ENCODE assay signal across 10 mouse cellular contexts in genomic region chr7:16907842-16908241, GRCm38 (mm10). TPM values are rescaled to one million over a fixed set of nuclear protein-coding genes. Genes with fewer than 3 reads are reported as not detected.
DNase-seq lines count a peak whose midpoint lies in the region; ATAC-seq and TF ChIP-seq lines count a peak whose summit lies in the region.
"Had no signal": no experiment of that assay in that cellular context is flagged by ENCODE, and none has a peak within 500 bp of the region (broad histone marks: within the 10 kb centered on the region; RNA-seq: fewer than 3 reads in every experiment).

No protein-coding gene starts in this region.

- H3K79me2 ChIP-seq in heart, adult 2 months (replicated peaks; ENCODE audit: control insufficient read depth, insufficient read depth, low read length): no peaks in the 10 kb centered on the region

- no peak for TF ChIP-seq EP300 in heart, adult 2 months (IDR thresholded peaks at IDR 0.05; ENCODE audit: insufficient read depth, low read depth, low read length)

- 5% methylated on average over 7 of the region's 7 CpGs for WGBS in heart, adult 2 months
- WGBS in lung, embryonic 15.5 days: 21% methylated on average over 7 of the region's 7 CpGs

- peaks cover 9% of the 10 kb centered on the region for H3K4me1 ChIP-seq in heart, adult 2 months (ENCODE audit: control insufficient read depth, insufficient read depth, low read length)
- peaks cover 29% of the 10 kb centered on the region for H3K4me1 ChIP-seq in lung, embryonic 15.5 days

- H3K9me3 ChIP-seq in lung, embryonic 15.5 days: no peaks in the 10 kb centered on the region
- H3K9me3 ChIP-seq: midbrain, embryonic 13.5 days had no signal

- H3K27me3 ChIP-seq in heart, adult 2 months (ENCODE audit: control insufficient read depth, insufficient read depth, low read length): no peaks in the 10 kb centered on the region
- H3K27me3 ChIP-seq in lung, embryonic 15.5 days: no peaks in the 10 kb centered on the region; the same call in 1 of the 2 replicates

- H3K36me3 ChIP-seq in heart, adult 2 months (ENCODE audit: control insufficient read depth, insufficient read depth, low read length): no peaks in the 10 kb centered on the region
- H3K36me3 ChIP-seq in lung, embryonic 15.5 days: no peaks in the 10 kb centered on the region
- H3K36me3 ChIP-seq: midbrain, embryonic 13.5 days had no signal

- peak overlapping the region; percentile 14; the same call in 1 of the 2 replicates for H3K4me3 ChIP-seq in heart, adult 2 months
- peak overlapping the region; percentile 3; the same call in 1 of the 2 replicates for H3K4me3 ChIP-seq in lung, embryonic 15.5 days
- H3K4me3 ChIP-seq: midbrain, embryonic 13.5 days had no signal

- no peak for TF ChIP-seq POLR2A in heart, adult 2 months (IDR thresholded peaks at IDR 0.05; ENCODE audit: insufficient read depth, low read depth, low read length)

- no peak overlapping the region; the same call in 1 of the 2 replicates for H3K4me2 ChIP-seq in lung, embryonic 15.5 days
- H3K4me2 ChIP-seq: midbrain, embryonic 13.5 days had no signal

- intact Hi-C loops in heart, adult 2 months (cut with DNase I): loop anchor here (5.0 kb wide), 1 partner anchor 281 kb away; no protein-coding TSS in a partner anchor
- intact Hi-C loops in heart, postnatal 10 days (cut with DNase I): no loop called here

- DNase-seq in heart, adult 2 months: no peak
- no peak for DNase-seq in heart, postnatal 10 days
- no peak for DNase-seq in lung, postnatal 10 days
- DNase-seq in cerebellum, adult 8-10 months: no peak
- DNase-seq in cerebellum, adult 11-12 months: no peak

- no peak for TF ChIP-seq CTCF in heart, adult 2 months (IDR thresholded peaks at IDR 0.05)

- peak overlapping the region; percentile 41 for H3K27ac ChIP-seq in heart, adult 2 months
- H3K27ac ChIP-seq in lung, embryonic 15.5 days: no peak overlapping the region
- H3K27ac ChIP-seq: hindbrain, postnatal 0 days; midbrain, embryonic 13.5 days had no signal

- peak overlapping the region; percentile 26 for H3K9ac ChIP-seq in heart, adult 2 months (ENCODE audit: low read depth, low read length)
- no peak overlapping the region for H3K9ac ChIP-seq in lung, embryonic 15.5 days

- no peak for ATAC-seq in lung, embryonic 15.5 days (ENCODE audit: borderline replicate concordance, extremely low read depth, low FRiP score, low TSS enrichment)
- peak; percentile 55 for ATAC-seq in inflammation-experienced regulatory T-cells, adult 6 months
- 0 out of 2 replicates have a peak, but pooled peaks have one; percentile 7 for ATAC-seq in megakaryocyte progenitor cell, adult 5-6 weeks (replicated peaks; ENCODE audit: poor library complexity)
- ATAC-seq: hindbrain, postnatal 0 days; midbrain, embryonic 13.5 days had no signal

RNA-seq across cellular contexts. Expression of gene Ptgir, which starts 1.6 kb away (rescaled TPM):
- 1 to 10 TPM; 1.9 to 2.9 TPM for total RNA-seq in heart, adult 2 months (2021)
- polyA plus RNA-seq in heart, adult 2 months (2012; rRNA removed): 5.2 and 7.4 TPM in 2 replicates
- total RNA-seq in heart, postnatal 10 days (2021): 1 to 10 TPM; 2.6 to 2.8 TPM
- polyA plus RNA-seq in lung, embryonic 15.5 days (2015; fragmentation: Nextera tagmentation; extraction: Ambion mirVana): 2.0 and 2.4 TPM in 2 replicates
- polyA plus RNA-seq in inflammation-experienced regulatory T-cells, adult 6 months (2017; shearing (Covaris generic)): 1 to 10 TPM; 4.3 to 8.2 (median 7.1) TPM
- 2.1 and 2.6 TPM in 2 replicates for total RNA-seq in megakaryocyte progenitor cell, adult 5-6 weeks (2015)
- total RNA-seq in megakaryocyte progenitor cell, adult 5-6 weeks (2017): 1.8 and 4.0 TPM in 2 replicates

RNA-seq across cellular contexts. Expression of gene Calm3, which starts 16.1 kb away (rescaled TPM):
- total RNA-seq in heart, adult 2 months (2021): 100 to 1,000 TPM; 168 to 175 TPM
- 163 and 206 TPM in 2 replicates for polyA plus RNA-seq in heart, adult 2 months (2012; rRNA removed)
- total RNA-seq in heart, postnatal 10 days (2021): 100 to 1,000 TPM; 252 to 262 TPM
- 101 and 104 TPM in 2 replicates for polyA plus RNA-seq in lung, embryonic 15.5 days (2015; fragmentation: Nextera tagmentation; extraction: Ambion mirVana)
- 100 to 1,000 TPM in 2 of 3 experiments, 10 to 100 TPM in 1; 51.8 to 255 (median 105) TPM for polyA plus RNA-seq in inflammation-experienced regulatory T-cells, adult 6 months (2017; shearing (Covaris generic))
- total RNA-seq in megakaryocyte progenitor cell, adult 5-6 weeks (2015): 125 and 150 TPM in 2 replicates
- 419 and 440 TPM in 2 replicates for total RNA-seq in megakaryocyte progenitor cell, adult 5-6 weeks (2017)

RNA-seq across cellular contexts. Expression of gene Gng8, which starts 16.3 kb away (rescaled TPM):
- 1 to 10 TPM in 1 of 2 experiments, under 1 TPM in 1; 0.47 to 1.6 TPM for total RNA-seq in heart, adult 2 months (2021)
- 7.4 and 13.1 TPM in 2 replicates for polyA plus RNA-seq in heart, adult 2 months (2012; rRNA removed)
- 1 to 10 TPM in 1 of 2 experiments, under 1 TPM in 1; 0.82 to 1.4 TPM for total RNA-seq in heart, postnatal 10 days (2021)
- polyA plus RNA-seq in lung, embryonic 15.5 days (2015; fragmentation: Nextera tagmentation; extraction: Ambion mirVana): 11.2 and 12.0 TPM in 2 replicates
- polyA plus RNA-seq in inflammation-experienced regulatory T-cells, adult 6 months (2017; shearing (Covaris generic)): not detected
- not detected in 2 replicates for total RNA-seq in megakaryocyte progenitor cell, adult 5-6 weeks (2015)
- total RNA-seq in megakaryocyte progenitor cell, adult 5-6 weeks (2017): not detected in 2 replicates

RNA-seq across cellular contexts. Expression of gene Dact3, which starts 32.7 kb away (rescaled TPM):
- total RNA-seq in heart, adult 2 months (2021): 10 to 100 TPM in 1 of 2 experiments, 1 to 10 TPM in 1; 8.6 to 12.1 TPM
- 19.6 and 20.0 TPM in 2 replicates for polyA plus RNA-seq in heart, adult 2 months (2012; rRNA removed)
- 10 to 100 TPM; 28.2 to 32.7 TPM for total RNA-seq in heart, postnatal 10 days (2021)
- 3.5 and 3.7 TPM in 2 replicates for polyA plus RNA-seq in lung, embryonic 15.5 days (2015; fragmentation: Nextera tagmentation; extraction: Ambion mirVana)
- not detected for polyA plus RNA-seq in inflammation-experienced regulatory T-cells, adult 6 months (2017; shearing (Covaris generic))
- total RNA-seq in megakaryocyte progenitor cell, adult 5-6 weeks (2015): not detected in 2 replicates
- total RNA-seq in megakaryocyte progenitor cell, adult 5-6 weeks (2017): 0.04 and 0.17 TPM in 2 replicates

RNA-seq across cellular contexts. Expression of gene Pnmal2, which starts 36.6 kb away (rescaled TPM):
- 1 to 10 TPM; 3.8 to 4.1 TPM for total RNA-seq in heart, adult 2 months (2021)
- polyA plus RNA-seq in heart, adult 2 months (2012; rRNA removed): 3.5 and 4.4 TPM in 2 replicates
- 1 to 10 TPM; 5.0 to 5.2 TPM for total RNA-seq in heart, postnatal 10 days (2021)
- polyA plus RNA-seq in lung, embryonic 15.5 days (2015; fragmentation: Nextera tagmentation; extraction: Ambion mirVana): 6.2 and 6.6 TPM in 2 replicates
- polyA plus RNA-seq in inflammation-experienced regulatory T-cells, adult 6 months (2017; shearing (Covaris generic)): not detected
- not detected in 2 replicates for total RNA-seq in megakaryocyte progenitor cell, adult 5-6 weeks (2015)
- total RNA-seq in megakaryocyte progenitor cell, adult 5-6 weeks (2017): 0.20 TPM in 1 of 2 replicates, not detected in the other
